Mouse (Mus musculus) cerebellum, adult 2 months (tissue): ENCODE measurements at regions not wholly inside any gene's neighbourhood (a gene's known extent, or its start where the extent isn't known, plus 50 kb on each side); places are given as distances from the start of the nearest gene placed in this dataset.

Experiments
- CTCF ChIP-seq: fragments of 200-500 bp; IDR thresholded peaks from 2 replicates; pipeline ENCODE4 v1.5.1; 2011; ENCODE audit warnings: low read depth, mild to moderate bottlenecking, control low read depth, low read length, moderate library complexity, borderline replicate concordance; ENCODE audit not compliant: insufficient read depth
- POLR2A ChIP-seq: fragments of 200-500 bp; IDR thresholded peaks from 2 replicates; pipeline ENCODE4 v1.6.1; 2011; ENCODE audit warnings: low read length, control low read depth, borderline replicate concordance; ENCODE audit not compliant: insufficient read depth

DNA sequence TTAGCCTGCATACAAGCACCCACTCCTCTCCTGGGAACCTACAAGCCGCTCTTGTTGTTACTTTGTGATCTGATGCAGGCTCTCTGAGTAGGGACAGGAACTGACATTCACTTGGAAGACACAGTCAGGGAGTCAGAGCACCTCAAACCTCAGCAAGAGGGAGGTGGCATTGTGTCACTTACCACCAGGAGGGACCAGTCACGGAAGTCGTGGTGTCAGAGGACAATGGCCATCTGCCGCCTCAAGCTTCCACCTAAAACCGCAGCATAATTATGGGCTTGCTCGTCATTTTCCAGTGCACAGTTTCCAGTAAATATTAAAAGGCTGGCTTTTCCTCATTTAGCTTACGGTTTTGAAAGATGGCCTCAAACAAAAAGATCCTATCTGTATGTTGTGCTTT lies 78.1 kb upstream of the Mki67 start:
- no peak for TF ChIP-seq CTCF
- no peak for TF ChIP-seq POLR2A
